Mouse (Mus musculus) retina, postnatal 7 days (tissue): Measurements from ENCODE around the gene Gm20388.
"Not testable (repeated sequence)": the region's sequence is repeated elsewhere in the genome, so short reads cannot be mapped to it uniquely, and the experiment has no call there.

ENCODE experiments used
- DNase-seq: peaks from one replicate; pipeline ENCODE4 v3.0.0-alpha.2; 2012; ENCODE audit warnings: low read depth, low spot score

Gene Gm20388

DNA sequence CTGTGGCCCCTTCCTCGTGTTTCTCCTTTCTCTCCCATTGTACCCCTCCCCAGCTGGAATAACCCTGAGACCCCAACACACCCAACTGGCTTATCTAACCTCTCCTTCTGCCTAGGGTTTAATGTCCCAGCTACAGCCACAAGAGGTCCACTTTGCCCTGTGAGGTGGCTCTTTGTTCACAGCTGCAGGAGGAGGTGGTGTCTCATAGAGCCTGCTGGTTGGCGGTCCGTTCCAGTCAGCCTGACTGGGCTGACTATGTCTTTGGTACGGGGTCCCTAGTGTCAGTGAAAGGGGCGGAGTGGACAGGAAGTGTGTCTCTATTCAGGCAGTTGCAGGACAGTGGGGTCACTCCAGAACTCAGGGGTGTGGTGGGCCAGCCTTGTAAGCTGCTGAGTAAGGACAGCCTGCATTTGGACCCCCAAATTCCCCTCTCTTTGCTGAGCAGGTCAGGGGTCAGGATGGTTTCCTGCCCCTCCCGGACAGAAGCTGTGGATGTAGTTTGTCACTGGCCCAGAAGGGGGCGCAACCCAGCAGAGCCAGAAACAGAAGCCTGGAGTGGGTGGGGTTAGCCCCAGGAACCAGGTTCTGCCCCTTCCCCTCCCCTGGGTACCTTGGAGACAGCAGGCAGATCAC is 453.6 kb downstream of the Gm20388 start:
- no peak for DNase-seq

DNA sequence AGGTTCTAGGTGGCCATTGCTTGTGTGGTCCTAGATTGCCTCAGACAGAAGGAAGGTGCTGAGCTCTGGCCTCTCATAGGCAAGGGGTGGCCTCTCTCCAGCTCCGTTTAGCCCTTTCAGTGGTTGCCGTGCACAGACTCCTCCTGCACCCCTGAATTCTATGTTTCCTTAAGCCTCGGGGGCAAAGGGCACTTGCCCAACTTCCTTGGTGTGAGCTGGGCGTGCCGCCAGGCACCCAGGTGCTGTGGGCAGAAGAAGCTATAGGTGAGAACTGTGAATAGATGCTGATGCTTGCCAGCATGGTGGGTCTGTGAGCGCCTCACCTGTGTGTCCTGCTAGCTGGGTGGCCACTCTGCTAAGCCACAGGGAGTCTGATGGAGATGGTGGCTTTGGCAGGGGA is 456.2 kb downstream of the Gm20388 start:
- DNase-seq, result no peak

DNA sequence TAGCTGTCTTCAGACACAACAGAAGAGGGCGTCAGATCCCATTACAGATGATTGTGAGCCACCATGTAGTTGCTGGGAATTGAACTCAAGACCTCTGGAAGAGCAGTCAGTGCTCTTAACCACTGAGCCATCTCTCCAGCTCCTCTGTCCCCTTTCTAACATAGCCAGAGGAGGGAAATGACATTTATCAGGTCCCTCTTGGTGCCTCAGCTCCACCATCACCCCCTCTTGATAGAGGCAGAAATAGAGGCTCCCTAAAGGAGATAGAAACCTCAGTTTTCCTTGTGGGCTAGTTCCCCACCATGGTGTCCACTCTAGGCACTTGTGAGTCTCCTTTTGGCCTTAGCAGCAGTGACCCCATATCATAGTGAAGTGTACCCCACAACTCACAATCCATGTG is 457.6 kb downstream of the Gm20388 start:
- DNase-seq, result not testable (repeated sequence)

DNA sequence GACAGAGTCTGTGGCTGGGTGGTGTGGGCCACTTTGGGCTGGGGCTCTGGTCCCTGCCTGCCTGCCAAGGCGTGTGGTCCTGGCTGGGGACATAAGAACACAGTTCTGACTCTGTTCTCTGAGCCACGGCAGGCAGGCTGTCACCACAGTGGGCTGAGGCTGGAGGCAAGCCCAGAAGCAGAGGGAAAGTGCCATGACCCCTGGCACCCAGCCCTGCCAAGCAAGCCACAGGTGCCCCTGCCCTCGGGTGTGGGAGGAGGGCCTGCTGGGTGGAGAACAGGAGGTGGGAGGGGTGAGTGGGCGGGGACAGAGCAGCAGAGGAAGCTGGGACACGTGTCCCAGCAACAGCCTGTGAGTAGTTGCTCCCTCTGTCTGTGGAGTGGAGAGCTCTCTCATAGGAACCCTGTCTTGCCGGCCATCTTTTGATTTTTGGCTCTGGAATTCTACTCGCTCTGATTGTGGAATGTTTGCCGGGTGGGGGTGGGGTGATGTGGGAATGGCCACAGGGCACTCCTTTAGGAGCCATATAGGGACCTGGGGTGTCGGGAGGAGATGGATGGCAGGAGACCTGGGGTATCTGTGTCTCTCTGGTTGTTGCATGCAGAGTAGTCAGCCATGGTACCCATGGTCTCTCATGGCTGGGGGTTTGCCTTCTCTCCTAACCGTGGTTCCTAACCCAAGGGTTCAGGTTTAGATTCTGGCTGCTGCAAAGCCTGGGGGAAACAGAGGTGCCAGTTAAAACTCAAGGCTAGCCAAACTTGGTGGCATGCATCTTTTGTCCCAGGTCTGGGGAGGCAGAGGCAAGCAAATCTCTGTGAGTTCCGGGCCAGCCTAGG is 458.4 kb downstream of the Gm20388 start:
- peak; percentile 58 for DNase-seq

DNA sequence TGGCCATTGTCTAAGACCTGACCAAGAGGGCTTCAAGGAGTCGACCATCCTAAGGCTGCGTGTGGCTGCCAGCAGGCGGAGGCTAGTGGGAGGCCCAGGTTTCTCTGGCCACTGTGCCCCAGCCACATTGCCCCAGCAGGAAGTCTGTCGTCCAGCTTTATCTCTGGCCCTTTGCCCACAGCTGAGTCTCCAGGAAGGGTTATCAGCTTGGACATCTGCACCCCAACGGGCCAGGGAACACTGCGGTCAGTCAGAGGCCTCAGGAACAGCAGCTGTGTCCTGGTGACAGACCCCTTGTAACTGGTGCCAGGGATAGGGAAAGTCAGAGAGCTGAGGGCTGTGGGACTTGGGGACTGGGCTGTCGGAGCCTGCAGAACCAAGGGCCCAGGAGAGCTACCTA is 459.3 kb downstream of the Gm20388 start:
- DNase-seq, result no peak

DNA sequence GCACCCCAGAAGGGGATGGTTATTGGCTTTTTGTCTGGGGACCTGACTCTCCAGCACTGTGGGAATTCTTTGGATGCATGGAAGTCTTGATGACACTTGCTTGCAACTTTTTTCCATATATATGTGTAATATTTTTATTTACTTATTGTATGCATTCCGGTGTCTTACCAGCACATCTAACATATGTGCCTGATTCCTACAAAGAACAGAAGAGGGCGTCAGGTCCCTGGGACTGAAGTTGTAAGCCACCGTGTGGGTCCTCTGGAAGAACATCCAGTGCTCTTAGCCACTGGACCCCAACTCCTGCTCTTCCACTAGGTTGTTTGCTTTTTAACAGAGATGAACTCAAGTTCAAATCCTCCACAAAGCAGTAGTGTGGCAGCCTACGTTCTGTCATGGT is 459.8 kb downstream of the Gm20388 start:
- no peak for DNase-seq

DNA sequence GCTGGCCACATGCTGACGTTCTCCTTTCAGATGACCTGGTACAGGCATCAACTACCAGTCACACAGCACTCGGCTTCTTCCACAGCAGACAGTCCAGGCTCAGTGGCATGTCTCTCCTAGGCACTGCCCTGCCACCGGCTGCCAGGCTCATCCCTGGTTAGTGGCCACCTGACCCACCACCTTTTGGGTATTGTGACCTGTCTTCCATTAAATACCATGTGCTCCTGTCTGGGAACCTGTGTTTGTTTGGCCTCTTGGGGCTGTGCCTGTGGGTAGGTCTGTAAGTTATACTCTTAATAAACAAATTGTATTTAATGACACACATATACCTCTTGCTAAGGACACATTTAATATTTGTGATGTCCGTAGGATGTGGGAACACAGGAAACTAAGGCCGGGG is 460.5 kb downstream of the Gm20388 start:
- DNase-seq, result no peak

DNA sequence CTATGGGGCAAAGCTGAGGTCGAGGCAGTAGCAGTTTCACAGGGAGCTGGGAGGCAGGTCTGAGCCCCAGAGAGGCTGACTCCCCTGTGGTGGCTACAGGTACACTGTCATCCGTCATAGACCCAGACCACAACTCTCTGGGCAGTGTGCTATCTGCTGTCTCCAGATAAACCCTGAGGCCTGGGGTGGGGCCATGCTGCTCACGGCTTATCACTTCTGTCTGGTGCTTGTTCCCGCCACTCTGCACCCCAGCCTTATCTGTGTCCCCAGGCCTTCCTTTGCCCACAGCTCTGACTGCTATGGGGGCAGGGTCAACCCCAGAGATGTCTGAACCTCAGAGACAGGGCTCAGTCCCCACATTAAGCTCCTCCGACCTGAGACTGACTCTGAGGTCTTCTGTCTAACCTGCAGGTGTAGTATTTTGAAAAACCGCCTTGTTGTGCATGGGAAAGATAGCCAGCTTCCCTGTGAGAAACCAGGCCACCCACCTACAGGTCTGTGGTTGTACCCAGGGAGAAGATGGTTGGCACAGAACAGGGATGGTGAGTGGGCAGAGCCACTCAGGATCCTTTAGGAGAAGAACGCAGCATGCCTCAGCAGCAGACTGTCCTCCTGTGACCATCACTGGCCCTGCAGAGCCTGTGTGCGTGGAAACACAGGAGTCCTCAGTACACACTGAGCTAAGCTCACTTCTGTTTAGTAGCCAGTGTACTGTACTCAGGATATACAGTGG is 461.2 kb downstream of the Gm20388 start:
- DNase-seq, result no peak

DNA sequence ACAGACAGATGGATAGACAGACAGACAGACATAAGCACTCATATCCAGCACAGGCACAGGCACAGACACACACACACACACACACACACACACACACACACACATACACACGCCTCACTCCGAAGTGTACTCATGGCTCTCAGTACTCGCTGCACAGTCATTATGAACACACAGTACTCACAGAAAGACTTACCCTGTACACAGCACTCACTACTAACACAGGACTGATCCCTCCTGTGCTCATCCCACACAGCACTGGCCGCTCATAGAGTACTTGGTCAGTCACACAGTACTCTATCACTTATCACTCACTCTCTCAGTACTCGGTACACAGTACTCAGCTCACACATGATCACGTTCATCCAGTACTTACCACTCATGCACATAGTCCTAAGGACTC is 462.0 kb downstream of the Gm20388 start:
- DNase-seq, result no peak

DNA sequence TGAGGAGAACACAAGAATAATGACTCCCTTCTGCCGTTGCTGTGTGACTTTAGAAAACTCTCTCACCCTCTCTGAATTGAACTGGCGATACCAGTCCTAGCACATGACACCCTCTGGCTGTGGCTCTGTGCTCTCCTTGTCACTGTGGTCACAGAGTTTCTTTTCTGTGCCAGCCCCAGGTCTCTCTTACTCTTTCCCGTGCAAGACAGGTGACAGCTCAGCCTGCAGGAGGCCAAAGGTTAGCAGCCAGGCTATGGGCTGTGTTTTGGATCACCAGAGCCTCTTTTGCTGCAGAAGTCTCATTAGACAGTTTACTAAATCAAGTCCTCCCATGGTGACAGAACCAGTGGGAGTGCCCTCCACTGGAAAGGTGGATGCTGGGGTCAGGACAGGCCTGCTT is 463.0 kb downstream of the Gm20388 start:
- no peak for DNase-seq

DNA sequence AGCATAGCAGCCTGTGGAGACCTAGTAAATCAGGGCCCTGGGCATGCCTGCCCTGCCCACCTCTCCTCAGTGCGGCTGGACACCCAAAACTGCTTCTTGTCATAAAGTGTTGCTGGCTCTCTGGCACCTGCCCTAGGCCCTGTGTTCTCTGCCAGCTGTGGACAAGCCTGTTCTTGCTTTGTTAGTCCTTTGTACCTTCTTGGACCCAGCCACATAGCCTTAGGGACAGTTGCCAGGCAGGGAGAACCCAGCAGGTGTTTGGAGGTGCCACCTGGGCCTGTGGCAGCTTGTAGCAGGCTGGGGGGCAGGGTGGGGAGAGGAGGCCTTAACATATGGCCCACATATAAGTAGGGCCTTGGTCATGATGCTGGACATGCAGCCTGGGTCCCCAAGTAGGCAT is 463.4 kb downstream of the Gm20388 start:
- no peak for DNase-seq

DNA sequence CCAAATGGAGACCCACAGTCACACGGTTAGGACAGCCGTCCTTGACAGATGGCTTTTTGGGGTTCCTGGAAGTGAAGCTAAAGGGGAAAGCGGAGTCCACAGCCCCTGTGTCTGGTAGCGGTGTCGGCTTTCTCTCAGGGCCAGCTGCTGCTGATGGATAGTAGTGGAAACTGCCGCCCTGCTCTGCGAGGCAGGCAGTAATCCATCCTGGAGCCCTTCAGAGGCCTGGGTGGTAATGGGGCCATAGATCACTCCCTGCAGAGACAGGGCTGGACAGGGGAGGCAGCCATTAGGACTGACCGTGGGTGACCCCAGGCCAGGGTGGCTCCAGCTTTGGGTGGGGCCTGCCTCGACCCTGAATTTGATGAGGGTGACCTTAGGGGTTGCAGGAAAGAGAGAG is 463.9 kb downstream of the Gm20388 start:
- no peak for DNase-seq

DNA sequence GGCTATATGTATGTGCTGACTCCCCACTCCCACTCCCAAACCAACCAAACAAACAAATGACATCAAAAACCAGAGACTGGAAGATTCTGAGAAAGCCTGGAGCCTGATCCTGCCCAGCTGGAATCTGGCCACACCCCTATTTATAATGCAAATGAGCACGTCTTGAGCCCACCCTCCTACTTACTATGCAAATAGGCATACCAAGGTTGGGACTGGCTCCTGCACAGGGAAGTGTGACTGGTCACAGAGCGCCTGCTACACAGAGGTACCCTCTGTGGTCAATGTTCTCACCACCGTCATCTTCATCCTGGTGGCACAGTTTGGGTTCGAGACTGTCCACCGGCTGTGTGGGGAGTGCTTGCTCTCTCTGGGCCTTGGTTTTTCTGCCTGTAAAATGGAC is 464.5 kb downstream of the Gm20388 start:
- no peak for DNase-seq

DNA sequence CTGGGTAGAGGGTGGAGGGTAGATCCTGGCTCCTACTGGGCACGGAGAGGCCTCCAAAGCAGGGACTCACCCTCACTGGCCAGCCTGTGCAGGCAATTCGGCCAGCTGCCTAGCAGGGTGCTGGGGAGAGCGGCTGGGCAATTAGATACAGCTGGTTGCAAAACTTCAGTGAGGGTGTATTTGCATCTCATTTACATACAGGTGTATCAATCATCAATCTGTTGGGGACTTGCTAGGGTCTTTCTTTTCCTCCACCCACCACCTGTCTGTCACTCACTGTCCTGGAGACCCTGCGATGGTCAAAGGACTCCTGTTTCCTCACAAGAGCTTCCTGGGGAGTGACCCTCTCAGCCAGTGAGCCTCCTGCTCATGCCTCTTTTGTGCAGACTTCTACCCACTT is 465.6 kb downstream of the Gm20388 start:
- DNase-seq, result no peak

DNA sequence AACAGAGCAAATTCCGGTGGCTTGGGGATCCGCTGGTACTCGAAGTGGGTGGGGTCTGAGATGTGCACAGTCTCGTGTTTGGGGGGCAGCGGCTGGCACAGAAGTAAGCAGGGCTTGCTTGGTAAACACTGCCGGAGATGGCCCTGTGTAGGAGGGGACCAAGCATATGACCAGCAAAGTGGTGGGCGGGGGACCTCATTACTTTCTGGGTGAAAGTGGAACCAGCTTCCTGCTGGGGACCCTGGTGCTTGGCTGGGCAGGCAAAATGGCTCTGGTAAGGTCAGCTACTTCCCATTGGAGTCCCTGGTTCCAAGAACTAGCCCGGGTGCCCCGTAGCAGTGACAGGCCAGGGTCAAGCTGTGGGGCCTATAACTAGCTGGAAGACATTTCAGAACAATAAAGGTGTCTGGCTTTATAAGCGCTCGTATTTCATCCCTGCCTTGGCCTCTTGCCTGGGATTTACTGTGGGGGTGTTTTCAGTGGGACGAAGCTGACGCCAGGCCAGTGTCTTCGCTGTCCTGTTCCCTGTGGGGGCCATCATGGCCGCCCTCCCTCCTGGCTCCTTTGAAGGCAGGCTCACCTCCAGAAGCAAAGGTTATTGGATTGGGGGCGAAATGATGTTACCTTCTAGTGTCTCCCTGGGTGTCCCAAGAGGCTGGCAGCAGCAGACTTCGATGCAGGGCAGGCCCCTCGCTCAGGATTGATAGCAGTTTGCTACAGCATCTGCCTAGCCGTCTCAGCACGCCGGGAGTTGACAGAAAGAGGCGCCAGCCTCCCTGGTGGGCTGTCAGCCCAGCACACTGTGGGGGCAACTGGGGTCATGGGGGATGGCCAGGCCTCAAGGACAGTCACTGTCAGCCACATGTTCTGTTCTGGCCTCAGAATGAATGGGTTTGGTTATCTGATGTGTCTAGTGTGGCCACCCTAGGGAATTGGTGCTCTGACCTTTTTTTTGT is 466.5 kb downstream of the Gm20388 start:
- no peak for DNase-seq

DNA sequence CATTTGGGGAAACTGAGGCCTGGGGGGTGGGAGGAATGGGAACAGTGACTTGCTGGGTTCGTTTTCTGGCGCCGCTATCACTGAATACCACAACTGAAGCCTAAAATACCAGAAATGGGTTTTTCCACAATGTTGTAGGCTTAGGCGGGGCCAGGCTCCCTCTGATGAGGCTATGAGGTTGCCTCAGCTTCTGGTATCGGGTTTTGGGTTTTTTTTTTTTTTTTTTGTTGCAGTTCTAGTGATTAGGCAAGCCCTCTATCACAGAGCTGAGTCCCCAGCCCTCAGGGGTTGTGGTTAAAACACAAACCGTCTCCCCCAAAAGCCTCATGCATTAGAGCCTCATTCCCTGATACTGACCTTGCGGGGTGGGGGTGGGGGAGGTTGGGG is 467.2 kb downstream of the Gm20388 start:
- no peak for DNase-seq

DNA sequence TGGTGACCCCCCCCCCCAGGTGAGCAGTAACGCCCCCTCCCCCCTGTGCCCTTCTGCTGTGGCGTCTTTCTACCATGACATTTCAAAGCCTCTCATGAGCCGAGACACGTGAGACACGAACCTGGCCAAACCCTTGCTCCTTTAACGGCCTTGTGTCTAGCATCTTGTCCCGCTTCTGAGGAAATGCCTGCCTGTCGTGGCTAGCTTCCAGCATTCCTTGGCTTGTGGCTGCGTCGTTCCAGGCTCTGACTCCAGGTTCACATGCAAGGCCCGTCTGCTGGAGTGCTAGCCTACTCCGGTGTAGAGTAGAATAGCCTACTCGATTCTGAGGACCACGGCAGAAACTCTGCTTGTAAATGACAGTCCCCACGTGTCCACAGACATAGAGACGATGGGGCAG is 467.7 kb downstream of the Gm20388 start:
- DNase-seq, result no peak

DNA sequence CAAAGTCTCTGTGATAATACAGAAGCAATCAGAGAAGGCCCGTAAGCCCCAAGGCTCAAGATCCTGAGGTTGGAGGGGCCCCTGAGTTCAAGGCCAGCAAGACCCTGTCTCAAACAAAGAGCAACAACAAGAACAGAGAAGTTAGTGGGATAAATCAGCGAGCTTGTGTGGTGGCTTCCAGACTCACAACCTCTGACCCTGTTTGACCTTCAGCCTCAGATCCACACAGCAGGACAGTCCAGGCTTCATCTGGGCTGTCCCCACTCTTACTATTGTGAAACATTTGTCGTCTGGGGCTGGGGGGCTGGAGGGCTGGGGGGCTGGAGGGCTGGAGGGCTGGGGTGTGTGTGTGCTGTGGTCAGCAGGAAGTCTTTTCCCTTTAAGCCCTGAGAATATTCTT is 468.4 kb downstream of the Gm20388 start:
- no peak for DNase-seq

DNA sequence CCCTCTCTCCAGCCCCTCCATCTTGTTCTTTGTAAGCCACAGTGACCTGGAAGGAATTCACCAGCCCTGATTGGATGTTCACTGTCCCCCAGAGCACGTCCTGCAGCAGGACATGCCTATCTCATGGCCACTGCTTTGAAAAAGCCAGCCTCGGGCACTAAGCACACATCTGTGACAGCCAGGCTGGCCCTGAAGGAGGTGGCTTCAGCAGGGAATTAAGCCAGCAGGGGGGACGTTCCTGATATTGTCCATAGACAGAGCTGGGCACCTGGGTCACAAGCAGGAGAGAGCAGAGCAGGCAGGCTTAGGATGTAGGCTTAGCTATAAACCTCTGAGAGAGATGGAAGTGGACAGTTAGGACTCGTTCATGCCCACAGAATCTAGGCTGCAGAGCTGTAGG is 471.2 kb downstream of the Gm20388 start:
- DNase-seq, result peak; percentile 44

DNA sequence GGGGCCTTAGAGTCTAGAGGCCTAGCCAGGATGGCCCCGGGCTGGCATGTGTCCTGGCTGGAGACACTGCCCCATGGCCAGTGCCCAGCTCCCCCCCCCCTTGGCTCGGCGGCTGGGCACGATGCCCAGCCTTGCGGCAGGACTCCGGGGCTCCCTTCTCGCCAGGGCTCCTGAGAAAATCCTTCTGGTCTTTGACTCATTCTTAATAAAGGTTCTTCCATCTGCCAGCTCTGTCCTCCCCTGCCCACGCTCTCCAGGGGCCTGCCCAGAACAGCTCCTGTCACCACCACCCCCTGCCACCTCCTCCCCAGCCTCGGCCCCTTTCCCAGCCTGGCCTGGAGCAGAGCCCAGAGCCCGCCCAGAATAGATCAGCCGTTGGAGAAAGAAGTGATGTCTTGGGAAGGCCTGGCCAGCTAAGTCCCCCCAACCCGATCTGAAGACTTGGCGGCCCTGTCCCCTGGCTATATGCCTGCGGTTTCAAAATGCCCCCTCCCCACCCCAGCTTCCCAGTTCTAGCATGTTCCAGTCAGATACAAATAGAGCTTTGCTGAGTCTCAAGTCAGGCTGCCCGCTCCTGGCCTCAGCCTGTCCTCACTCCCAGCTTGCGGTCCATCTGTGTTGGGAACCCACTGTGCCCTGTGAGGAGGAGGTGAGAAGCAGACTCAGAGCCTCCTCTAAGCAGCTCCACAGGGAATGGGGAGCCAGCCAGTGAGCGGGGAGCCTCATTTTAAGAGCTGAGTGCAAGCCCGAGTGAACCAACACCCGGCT is 472.0 kb downstream of the Gm20388 start:
- DNase-seq, result peak; percentile 43

DNA sequence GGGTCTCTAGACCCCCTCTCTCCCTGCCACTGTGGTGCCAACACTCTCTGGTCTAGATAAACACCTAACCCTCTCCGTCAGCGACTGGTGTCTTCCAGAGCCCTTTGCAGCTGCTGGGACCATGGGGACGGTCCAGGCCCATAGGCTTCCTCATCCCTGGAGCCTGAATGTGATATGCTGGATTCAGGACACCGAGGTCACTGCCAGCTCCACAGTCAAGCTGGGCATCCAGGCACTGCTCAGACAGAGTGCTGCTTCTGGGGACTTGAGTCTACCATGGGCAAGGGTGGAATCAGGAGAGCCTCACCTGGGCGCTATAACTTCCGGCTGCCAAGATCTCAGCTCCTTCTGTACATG is 472.5 kb downstream of the Gm20388 start:
- DNase-seq, result no peak
